Mouse (Mus musculus): ENCODE results near the gene Tm4sf4.

The Tm4sf4 gene

DNA sequence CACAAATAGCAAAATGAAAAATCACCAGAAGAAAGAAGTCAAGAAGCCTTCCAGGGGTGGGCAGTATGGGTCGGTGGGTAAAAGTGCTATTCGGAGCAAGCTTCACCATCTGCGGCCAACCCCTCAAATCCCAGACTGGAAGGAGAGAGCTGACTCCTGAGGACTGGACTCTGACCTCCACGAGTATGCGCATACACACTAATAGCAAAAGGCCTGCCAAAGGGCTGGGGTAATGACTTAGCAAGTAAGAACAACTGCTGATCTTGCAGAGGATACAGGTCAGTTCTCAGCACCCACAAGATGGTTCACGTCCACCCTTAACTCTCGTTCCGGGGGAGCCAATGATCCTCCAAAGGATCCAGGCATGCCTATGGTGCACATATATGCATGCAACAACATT, 49.3 kb downstream of the Tm4sf4 start:
- 95% methylated on average over 8 of the region's 8 CpGs for WGBS

- 32% methylated on average over 4 of the region's 4 CpGs for WGBS
These were observed 55.5 kb downstream of the Tm4sf4 start for GRCm38 (mm10) chr3:57480640-57481039.

GRCm38 (mm10) chr3:57481981-57482380, 56.9 kb downstream of the Tm4sf4 start:
- 74% methylated on average over 5 of the region's 5 CpGs for WGBS

GRCm38 (mm10) chr3:57486068-57486467, 61.0 kb downstream of the Tm4sf4 start:
- WGBS: 75% methylated on average over 4 of the region's 4 CpGs

DNA sequence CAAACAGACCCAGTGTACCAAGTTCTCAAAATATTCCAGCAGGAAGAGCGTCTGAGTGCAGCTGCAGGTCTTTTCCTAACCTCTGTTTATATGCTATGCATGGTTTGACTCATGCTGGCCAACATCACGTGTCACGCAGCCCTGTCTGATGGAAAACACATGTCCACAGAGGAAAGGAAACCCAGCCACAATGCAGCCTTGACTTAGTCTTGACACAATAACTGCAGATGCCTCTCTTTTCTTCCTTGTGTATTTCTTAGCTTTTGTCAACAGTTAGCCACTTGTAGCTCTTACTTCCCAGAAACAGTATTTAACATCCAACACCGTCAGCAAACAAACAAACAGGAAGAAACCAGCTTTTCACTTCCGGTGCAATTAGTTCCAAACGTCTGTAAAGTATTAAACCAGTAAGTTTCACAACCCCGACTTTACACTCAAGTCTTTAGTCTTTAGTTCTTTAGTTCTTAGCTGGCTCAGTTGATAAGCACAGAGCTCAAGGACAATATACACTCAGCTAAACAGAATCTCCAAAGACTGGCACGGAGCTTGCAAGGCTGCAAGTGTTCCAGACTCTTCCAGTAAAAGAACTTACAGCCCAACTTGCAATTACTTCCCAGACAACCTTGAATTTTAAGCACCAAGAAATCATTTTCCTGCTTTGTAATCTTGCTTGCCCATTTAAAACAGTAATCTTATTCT, 62.5 kb downstream of the Tm4sf4 start:
- 52% methylated on average over 8 of the region's 8 CpGs for WGBS

Measured in cerebral cortex, adult 2 months (tissue).